ENCODE assay signal across 8 mouse cellular contexts in the genomic region with DNA sequence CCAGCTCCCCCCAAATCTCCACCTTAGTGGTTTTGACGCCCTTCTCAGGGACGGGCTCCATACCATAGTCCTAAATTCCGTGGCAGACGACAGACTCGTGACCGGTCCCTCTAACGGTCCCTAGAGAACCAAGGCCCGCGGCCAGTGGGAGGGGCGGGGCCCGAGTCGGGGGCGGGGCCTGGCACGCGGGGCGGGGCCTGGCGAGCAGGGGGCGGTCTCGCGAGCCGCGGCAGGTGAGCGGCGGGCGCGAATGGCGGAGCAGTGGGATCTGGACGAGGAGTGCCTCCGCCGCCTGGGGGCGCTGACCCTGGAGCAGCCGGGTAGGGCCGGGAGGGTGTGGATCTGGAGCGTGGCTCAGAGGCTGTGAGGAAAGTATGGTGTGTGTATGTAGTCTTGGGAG. TPM values are rescaled to one million over a fixed set of nuclear protein-coding genes. Genes with fewer than 3 reads are reported as not detected.
DNase-seq lines count a peak whose midpoint lies in the region; ATAC-seq lines count a peak whose summit lies in the region.

A gene (minus strand): TSS at position 112 of the 400 bp plus-strand sequence.
A gene (plus strand): TSS at position 181 of the 400 bp plus-strand sequence.

- peaks cover 7% of the 10 kb centered on the region; the same call in 1 of the 2 replicates for H3K27me3 ChIP-seq in forebrain, embryonic 11.5 days (ENCODE audit: control insufficient read depth, insufficient read depth, low read length)
- H3K27me3 ChIP-seq in limb, embryonic 10.5 days (ENCODE audit: low read depth, poor library complexity, severe bottlenecking): peaks cover 36% of the 10 kb centered on the region
- H3K27me3 ChIP-seq in stomach, embryonic 16.5 days (ENCODE audit: control insufficient read depth, insufficient read depth, low read length): peaks cover 16% of the 10 kb centered on the region; the same call in 1 of the 2 replicates

- peak within 1 kb of the TSS; percentile 22; the same call in 1 of the 2 replicates for H3K4me3 ChIP-seq in forebrain, embryonic 11.5 days (ENCODE audit: low read depth, low read length)
- H3K4me3 ChIP-seq in limb, embryonic 10.5 days: peak within 1 kb of the TSS; percentile 43
- peak within 1 kb of the TSS; percentile 26 for H3K4me3 ChIP-seq in stomach, embryonic 16.5 days (replicated peaks; ENCODE audit: low read length)

- no peaks in the 10 kb centered on the region for H3K36me3 ChIP-seq in forebrain, embryonic 11.5 days (ENCODE audit: control insufficient read depth, insufficient read depth, low read length)
- H3K36me3 ChIP-seq in limb, embryonic 10.5 days: no peaks in the 10 kb centered on the region
- H3K36me3 ChIP-seq in stomach, embryonic 16.5 days (ENCODE audit: control insufficient read depth, insufficient read depth, low read length): no peaks in the 10 kb centered on the region

- ATAC-seq in forebrain, embryonic 11.5 days (replicated peaks; ENCODE audit: low FRiP score): peak; percentile 84
- ATAC-seq in stomach, embryonic 16.5 days (ENCODE audit: insufficient read depth, low FRiP score): peak; percentile 81

- no peaks in the 10 kb centered on the region; the same call in 1 of the 2 replicates for H3K9me3 ChIP-seq in forebrain, embryonic 11.5 days (ENCODE audit: control insufficient read depth, low read length)
- H3K9me3 ChIP-seq in limb, embryonic 10.5 days (replicated peaks): no peaks in the 10 kb centered on the region
- H3K9me3 ChIP-seq in stomach, embryonic 16.5 days (replicated peaks; ENCODE audit: control insufficient read depth, low read length): no peaks in the 10 kb centered on the region

- DNase-seq in WW6 (ENCODE audit: low read depth, low spot score): peak; percentile 83
- peak; percentile 43 for DNase-seq in c-Kit-positive CD71-positive TER-119-positive erythroid progenitor cells, embryonic 14.5 days (ENCODE audit: low spot score)
- peak; percentile 85 for DNase-seq in forebrain, embryonic 11.5 days (ENCODE audit: low spot score)
- peak; percentile 69 for DNase-seq in heart, postnatal 4 days
- DNase-seq in limb, embryonic 10.5 days (ENCODE audit: low spot score): peak; percentile 67
- peak; percentile 55 for DNase-seq in mesoderm, embryonic 11.5 days (ENCODE audit: low read depth, low spot score)
- DNase-seq in layer of hippocampus, adult 9-11 months: no peak

- no peak within 1 kb of the TSS for H3K27ac ChIP-seq in forebrain, embryonic 11.5 days (ENCODE audit: low read depth, low read length)
- H3K27ac ChIP-seq in limb, embryonic 10.5 days: no peak within 1 kb of the TSS
- no peak within 1 kb of the TSS for H3K27ac ChIP-seq in stomach, embryonic 16.5 days (ENCODE audit: low read length)

- peak within 1 kb of the TSS; percentile 49 for H3K4me2 ChIP-seq in forebrain, embryonic 11.5 days (ENCODE audit: low read depth, low read length, severe bottlenecking)
- H3K4me2 ChIP-seq in stomach, embryonic 16.5 days (ENCODE audit: low read depth, low read length): peak within 1 kb of the TSS; percentile 51

- H3K9ac ChIP-seq in forebrain, embryonic 11.5 days (ENCODE audit: low read length): no peak within 1 kb of the TSS; the same call in 1 of the 2 replicates
- peak within 1 kb of the TSS; percentile 49; the same call in 1 of the 2 replicates for H3K9ac ChIP-seq in stomach, embryonic 16.5 days (ENCODE audit: low read length)

- under 1% methylated on average over 34 of the region's 34 CpGs for WGBS in forebrain, embryonic 11.5 days
- 2% methylated on average over 34 of the region's 34 CpGs for WGBS in limb, embryonic 10.5 days
- 2% methylated on average over 34 of the region's 34 CpGs for WGBS in stomach, embryonic 16.5 days

- peaks cover 3% of the 10 kb centered on the region; the same call in 1 of the 2 replicates for H3K4me1 ChIP-seq in forebrain, embryonic 11.5 days (replicated peaks; ENCODE audit: control insufficient read depth, insufficient read depth, low read length)
- H3K4me1 ChIP-seq in limb, embryonic 10.5 days: peaks cover 8% of the 10 kb centered on the region
- 0 out of 2 replicates have a peak, but pooled peaks cover 2% of the 10 kb centered on the region for H3K4me1 ChIP-seq in stomach, embryonic 16.5 days (ENCODE audit: control insufficient read depth, insufficient read depth, low read length)

RNA-seq across cellular contexts. Expression of the first gene that starts in this region (rescaled TPM):
- not detected in 2 replicates for polyA plus RNA-seq in forebrain, embryonic 11.5 days (2014; fragmentation: Nextera tagmentation; extraction: Ambion mirVana)
- total RNA-seq in heart, postnatal 4 days (2021): not detected
- not detected in 2 replicates for polyA plus RNA-seq in limb, embryonic 10.5 days (2016; fragmentation: Nextera tagmentation; extraction: Ambion mirVana)
- polyA plus RNA-seq in stomach, embryonic 16.5 days (2015; fragmentation: Nextera tagmentation; extraction: Ambion mirVana): not detected in 2 replicates

RNA-seq across cellular contexts. Expression of the second gene that starts in this region (rescaled TPM):
- polyA plus RNA-seq in forebrain, embryonic 11.5 days (2014; fragmentation: Nextera tagmentation; extraction: Ambion mirVana): 1.2 and 1.4 TPM in 2 replicates
- under 1 TPM; 0.50 to 0.93 TPM for total RNA-seq in heart, postnatal 4 days (2021)
- not detected in 2 replicates for polyA plus RNA-seq in limb, embryonic 10.5 days (2016; fragmentation: Nextera tagmentation; extraction: Ambion mirVana)
- polyA plus RNA-seq in stomach, embryonic 16.5 days (2015; fragmentation: Nextera tagmentation; extraction: Ambion mirVana): 0.17 and 0.47 TPM in 2 replicates

Comparison
In these comparisons a context has a peak if more than half of its experiments do, and no peak if none do; other contexts are left out.
1. Peak in DNase-seq in heart, postnatal 4 days; RNA of the genes that start here not detected or under 1 TPM.
2. Peak in DNase-seq and H3K4me3 ChIP-seq in limb, embryonic 10.5 days; RNA of the genes that start here not detected or under 1 TPM.
3. Peak in ATAC-seq, H3K4me3 ChIP-seq, H3K9ac ChIP-seq and H3K4me2 ChIP-seq in stomach, embryonic 16.5 days; RNA of the genes that start here not detected or under 1 TPM.